Mouse (Mus musculus) spleen, adult 2 months (tissue): ENCODE data around the gene Pak1.

Experiments used
- CTCF ChIP-seq: fragments of 200-500 bp; IDR thresholded peaks from 2 replicates; pipeline ENCODE4 v1.5.1; 2011; ENCODE audit warnings: mild to moderate bottlenecking, inconsistent platforms; ENCODE audit not compliant: insufficient read depth, insufficient read length, insufficient replicate concordance; ENCODE audit errors: extremely low read depth
- POLR2A ChIP-seq: fragments of 200-500 bp; IDR thresholded peaks from 2 replicates; pipeline ENCODE4 v1.6.1; 2011; ENCODE audit warnings: low read depth, low read length, inconsistent platforms

DNA sequence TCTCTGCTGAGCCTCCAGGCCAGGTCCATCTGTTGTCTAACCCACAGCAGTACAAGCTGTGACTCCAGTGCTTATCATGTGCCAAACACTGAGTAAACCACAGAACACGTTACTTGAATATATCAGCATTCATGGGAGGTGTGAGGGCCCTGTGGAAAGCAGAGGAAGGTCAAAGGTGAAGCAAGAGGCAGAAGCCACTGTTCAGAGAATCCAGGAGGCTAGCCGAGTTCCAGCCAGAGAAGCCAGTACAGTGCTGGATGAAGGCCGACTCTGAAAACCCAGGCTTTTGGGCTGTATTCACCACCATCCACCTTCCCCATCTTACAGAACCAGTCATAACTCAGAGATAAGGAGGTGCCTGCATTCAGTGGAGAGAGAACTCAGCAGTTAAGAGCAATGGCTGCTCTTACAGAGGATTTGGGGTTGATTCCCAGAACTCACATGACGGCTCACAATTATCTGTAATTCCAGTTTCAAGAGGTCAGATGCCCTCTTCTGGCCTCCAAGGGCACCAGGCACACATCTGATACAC lies 41.1 kb upstream of the Pak1 start:
- TF ChIP-seq POLR2A (no peak), CTCF (no peak)
